Mouse (Mus musculus) small intestine, adult 2 months (tissue): ENCODE results near the gene Spp2.

Experiments used
- CTCF ChIP-seq: fragments of 200-500 bp; IDR thresholded peaks from 2 replicates; pipeline ENCODE4 v1.5.1; 2012; ENCODE audit warnings: low read depth, mild to moderate bottlenecking, control low read depth, inconsistent platforms, low read length, moderate library complexity, mixed read lengths; ENCODE audit not compliant: insufficient replicate concordance, insufficient read length; ENCODE audit errors: extremely low read depth
- POLR2A ChIP-seq: fragments of 200-500 bp; IDR thresholded peaks from 2 replicates; pipeline ENCODE4 v1.6.1; 2012; ENCODE audit warnings: low read depth, mild to moderate bottlenecking, control low read depth, inconsistent platforms, low read length, moderate library complexity

DNA sequence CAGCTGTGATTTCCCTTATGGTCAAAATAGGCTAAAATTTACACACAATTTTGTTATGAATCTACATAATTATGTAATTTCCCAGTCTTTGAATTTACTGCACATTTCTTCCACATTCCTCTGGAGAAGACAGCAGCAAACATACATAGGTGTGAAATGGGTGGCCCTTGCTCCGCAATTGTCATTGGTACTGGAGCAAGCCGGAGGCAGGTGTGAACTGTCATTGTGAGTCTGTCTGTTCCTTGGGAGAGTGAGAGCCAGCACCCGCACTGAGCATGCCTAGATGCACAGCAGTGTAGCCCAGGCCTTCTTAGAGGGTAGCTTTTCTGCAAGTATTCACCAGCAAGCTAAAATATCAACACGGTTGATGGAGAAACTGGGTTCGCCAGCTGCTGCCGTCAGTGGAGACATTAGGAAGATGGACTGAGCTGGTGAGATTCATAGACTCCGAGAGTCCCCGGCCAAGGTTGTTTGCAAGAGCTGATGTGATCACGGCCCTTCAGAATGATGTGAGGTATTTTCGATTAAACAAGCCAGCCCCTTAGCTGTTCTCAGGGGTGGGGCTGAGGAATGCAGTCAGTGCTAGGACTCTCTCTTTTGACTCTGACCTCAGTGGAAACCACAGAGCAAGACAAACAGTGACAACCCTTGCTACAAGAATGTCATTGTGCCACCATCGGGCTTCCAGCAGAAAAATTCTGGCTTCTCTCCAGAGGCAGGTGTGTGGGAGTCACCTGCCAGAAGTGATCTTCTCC lies 21.4 kb downstream of the Spp2 start:
- TF ChIP-seq POLR2A = no peak
- no peak for TF ChIP-seq CTCF
